Mouse (Mus musculus): ENCODE data around the gene Tmie.

DNA sequence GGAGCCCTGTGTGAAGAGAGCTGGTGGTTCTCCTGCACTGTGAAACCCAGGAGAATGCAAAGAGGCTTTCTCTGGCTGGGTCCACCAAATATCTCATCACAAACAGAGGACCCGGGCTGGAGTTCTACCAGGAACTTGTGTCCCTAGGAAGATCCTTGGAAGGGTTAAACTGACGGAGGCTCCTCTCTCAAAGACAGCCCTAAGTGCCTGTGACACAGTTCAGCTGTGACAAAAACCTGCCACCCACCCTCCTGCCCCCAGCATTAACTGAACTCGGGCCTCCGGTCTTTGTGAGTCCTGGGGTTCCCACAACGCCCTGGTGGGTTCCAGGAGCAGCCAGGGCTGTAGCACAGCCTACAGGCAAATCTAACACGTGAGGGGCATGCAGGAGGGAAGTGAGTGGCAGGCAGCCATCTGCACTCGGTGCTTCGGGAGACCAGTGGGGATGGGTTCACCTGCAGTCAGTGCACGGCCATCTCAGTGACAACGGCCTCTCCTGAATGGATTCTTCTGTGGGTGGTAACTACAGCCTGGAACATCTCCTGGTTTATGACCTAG lies 19.6 kb upstream of the Tmie start:
- no peak for TF ChIP-seq CTCF (IDR thresholded peaks at IDR 0.05; ENCODE audit: extremely low read depth, insufficient read depth, low read length)
- no peak for TF ChIP-seq POLR2A (IDR thresholded peaks at IDR 0.05; ENCODE audit: extremely low read depth, insufficient read depth, low read length)
